Mouse (Mus musculus): ENCODE data around the gene Mctp1. TPM values are rescaled to one million over a fixed set of nuclear protein-coding genes. Genes with fewer than 3 reads are reported as not detected.

The Mctp1 gene
- polyA plus RNA-seq, 1 experiment, result 2.2 TPM

GRCm38 (mm10) chr13:76681286-76681685 lies 297.0 kb downstream of the Mctp1 start:
- Histone ChIP-seq H3K36me3 (replicated peaks; ENCODE audit: low read length) (peaks cover 28% of the 10 kb centered on the region), H3K4me3 (replicated peaks) (no peak overlapping the region), H3K9me3 (no peaks in the 10 kb centered on the region), H3K4me1 (peaks cover 12% of the 10 kb centered on the region), H3K27me3 (replicated peaks) (no peaks in the 10 kb centered on the region)
- TF ChIP-seq GATA1 (IDR thresholded peaks at IDR 0.05; ENCODE audit: borderline replicate concordance, low read length) (no peak), FLI1 (IDR thresholded peaks at IDR 0.05; ENCODE audit: low read length) (no peak)

- Histone ChIP-seq H3K36me3 (replicated peaks; ENCODE audit: low read length) (peaks cover 63% of the 10 kb centered on the region), H3K4me1 (peaks cover 26% of the 10 kb centered on the region), H3K9me3 (no peaks in the 10 kb centered on the region), H3K4me3 (replicated peaks) (no peak overlapping the region), H3K27me3 (replicated peaks) (no peaks in the 10 kb centered on the region)
- TF ChIP-seq FLI1 (IDR thresholded peaks at IDR 0.05; ENCODE audit: low read length), result no peak
- no peak for TF ChIP-seq GATA1 (IDR thresholded peaks at IDR 0.05; ENCODE audit: borderline replicate concordance, low read length)
Measured at GRCm38 (mm10) chr13:76689349-76689748, 305.0 kb downstream of the Mctp1 start.

GRCm38 (mm10) chr13:76690143-76690542 lies 305.8 kb downstream of the Mctp1 start:
- H3K9me3 ChIP-seq, result no peaks in the 10 kb centered on the region
- no peak overlapping the region for H3K4me3 ChIP-seq (replicated peaks)
- TF ChIP-seq GATA1 (IDR thresholded peaks at IDR 0.05; ENCODE audit: borderline replicate concordance, low read length), result no peak
- no peak for TF ChIP-seq FLI1 (IDR thresholded peaks at IDR 0.05; ENCODE audit: low read length)
- no peaks in the 10 kb centered on the region for H3K27me3 ChIP-seq (replicated peaks)
- H3K36me3 ChIP-seq (replicated peaks; ENCODE audit: low read length), result peaks cover 66% of the 10 kb centered on the region
- peaks cover 26% of the 10 kb centered on the region for H3K4me1 ChIP-seq

- Histone ChIP-seq H3K4me1 (peaks cover 26% of the 10 kb centered on the region), H3K27me3 (replicated peaks) (no peaks in the 10 kb centered on the region), H3K4me3 (replicated peaks) (no peak overlapping the region), H3K9me3 (no peaks in the 10 kb centered on the region), H3K36me3 (replicated peaks; ENCODE audit: low read length) (peaks cover 70% of the 10 kb centered on the region)
- TF ChIP-seq GATA1 (IDR thresholded peaks at IDR 0.05; ENCODE audit: borderline replicate concordance, low read length), result no peak
- TF ChIP-seq FLI1 (IDR thresholded peaks at IDR 0.05; ENCODE audit: low read length), result no peak
Measured at GRCm38 (mm10) chr13:76690697-76691096, 306.4 kb downstream of the Mctp1 start.

- TF ChIP-seq GATA1 (IDR thresholded peaks at IDR 0.05; ENCODE audit: borderline replicate concordance, low read length) (no peak), FLI1 (IDR thresholded peaks at IDR 0.05; ENCODE audit: low read length) (no peak)
- peaks cover 11% of the 10 kb centered on the region for H3K36me3 ChIP-seq (replicated peaks; ENCODE audit: low read length)
- H3K9me3 ChIP-seq, result no peaks in the 10 kb centered on the region
- no peaks in the 10 kb centered on the region for H3K27me3 ChIP-seq (replicated peaks)
- H3K4me1 ChIP-seq, result no peaks in the 10 kb centered on the region
- H3K4me3 ChIP-seq (replicated peaks), result no peak overlapping the region
Measured at GRCm38 (mm10) chr13:76734013-76734412, 349.7 kb downstream of the Mctp1 start.

- no peaks in the 10 kb centered on the region; the same call in 1 of the 2 replicates for H3K4me1 ChIP-seq
- no peak overlapping the region for H3K4me3 ChIP-seq (replicated peaks)
- no peak for TF ChIP-seq GATA1 (IDR thresholded peaks at IDR 0.05; ENCODE audit: borderline replicate concordance, low read length)
- TF ChIP-seq FLI1 (IDR thresholded peaks at IDR 0.05; ENCODE audit: low read length), result no peak
- H3K27me3 ChIP-seq (replicated peaks), result no peaks in the 10 kb centered on the region
- H3K9me3 ChIP-seq, result no peaks in the 10 kb centered on the region
- peaks cover 19% of the 10 kb centered on the region for H3K36me3 ChIP-seq (replicated peaks; ENCODE audit: low read length)
Measured at GRCm38 (mm10) chr13:76750663-76751429, 366.5 kb downstream of the Mctp1 start.

- Histone ChIP-seq H3K36me3 (replicated peaks; ENCODE audit: low read length) (peaks cover 78% of the 10 kb centered on the region), H3K27me3 (replicated peaks) (no peaks in the 10 kb centered on the region), H3K4me3 (replicated peaks) (no peak overlapping the region), H3K9me3 (no peaks in the 10 kb centered on the region), H3K4me1 (no peaks in the 10 kb centered on the region)
- no peak for TF ChIP-seq GATA1 (IDR thresholded peaks at IDR 0.05; ENCODE audit: borderline replicate concordance, low read length)
- no peak for TF ChIP-seq FLI1 (IDR thresholded peaks at IDR 0.05; ENCODE audit: low read length)
Measured at GRCm38 (mm10) chr13:76759832-76760490, 375.6 kb downstream of the Mctp1 start.

- Histone ChIP-seq H3K4me3 (replicated peaks) (no peak overlapping the region), H3K9me3 (peaks cover 4% of the 10 kb centered on the region; the same call in 1 of the 2 replicates), H3K27me3 (replicated peaks) (no peaks in the 10 kb centered on the region), H3K36me3 (replicated peaks; ENCODE audit: low read length) (peaks cover 23% of the 10 kb centered on the region), H3K4me1 (no peaks in the 10 kb centered on the region)
- TF ChIP-seq GATA1 (IDR thresholded peaks at IDR 0.05; ENCODE audit: borderline replicate concordance, low read length), result no peak
- no peak for TF ChIP-seq FLI1 (IDR thresholded peaks at IDR 0.05; ENCODE audit: low read length)
Measured at GRCm38 (mm10) chr13:76799662-76800061, 415.3 kb downstream of the Mctp1 start.

- peaks cover 29% of the 10 kb centered on the region for H3K36me3 ChIP-seq (replicated peaks; ENCODE audit: low read length)
Measured at GRCm38 (mm10) chr13:76801126-76801632, 416.8 kb downstream of the Mctp1 start.

More at GRCm38 (mm10) chr13:76801126-76801632, 416.8 kb downstream of the Mctp1 start:
- no peaks in the 10 kb centered on the region for H3K27me3 ChIP-seq (replicated peaks)
- H3K4me1 ChIP-seq, result no peaks in the 10 kb centered on the region
- no peak overlapping the region for H3K4me3 ChIP-seq (replicated peaks)
- no peaks in the 10 kb centered on the region for H3K9me3 ChIP-seq
- TF ChIP-seq FLI1 (IDR thresholded peaks at IDR 0.05; ENCODE audit: low read length), result no peak
- TF ChIP-seq GATA1 (IDR thresholded peaks at IDR 0.05; ENCODE audit: borderline replicate concordance, low read length), result no peak
